Comparison of ENCODE assay signal across 16 mouse cellular contexts in genomic region chr2:173053846-173054245, GRCm38 (mm10). TPM values are rescaled to one million over a fixed set of nuclear protein-coding genes. Genes with fewer than 3 reads are reported as not detected.
DNase-seq lines count a peak whose midpoint lies in the region; ATAC-seq and TF ChIP-seq lines count a peak whose summit lies in the region.
"Had no signal": no experiment of that assay in that cellular context is flagged by ENCODE, and none has a peak within 500 bp of the region (broad histone marks: within the 10 kb centered on the region; RNA-seq: fewer than 3 reads in every experiment).

No protein-coding gene starts in this region.

- DNase-seq in neural tube, embryonic 11.5 days (ENCODE audit: low spot score) = peak; percentile 2
- DNase-seq in induced T-regulatory cell, adult 2 months (ENCODE audit: low read depth) = peak; percentile 85
- peak; percentile 48 to 67 for DNase-seq in spleen, postnatal 4 days (ENCODE audit: low spot score in 2 of 2)
- no peak for DNase-seq in frontal cortex, postnatal 25 days (ENCODE audit: low spot score in 2 of 2)
- DNase-seq: adrenal gland, postnatal 25 days; liver; lung, embryonic 14.5 days had no signal

- H3K4me3 ChIP-seq in neural tube, embryonic 11.5 days (ENCODE audit: low read depth, low read length) = no peak overlapping the region
- H3K4me3 ChIP-seq in neural tube, embryonic 15.5 days (replicated peaks) = no peak overlapping the region
- no peak overlapping the region for H3K4me3 ChIP-seq in intestine, postnatal 0 days (ENCODE audit: low read depth, low read length)
- no peak overlapping the region for H3K4me3 ChIP-seq in liver, embryonic 12.5 days
- H3K4me3 ChIP-seq: embryonic facial prominence, embryonic 13.5 days; forebrain, embryonic 10.5 days; heart, embryonic 15.5 days; midbrain, embryonic 10.5 days; myocyte had no signal

- ATAC-seq in neural tube, embryonic 11.5 days (ENCODE audit: insufficient read depth, low FRiP score, low TSS enrichment) = no peak
- no peak for ATAC-seq in neural tube, embryonic 15.5 days (ENCODE audit: low FRiP score)
- ATAC-seq in intestine, postnatal 0 days = no peak
- no peak for ATAC-seq in liver, embryonic 12.5 days
- ATAC-seq: hindbrain, embryonic 16.5 days had no signal

- no peak overlapping the region for H3K4me2 ChIP-seq in neural tube, embryonic 11.5 days (ENCODE audit: low read depth)
- H3K4me2 ChIP-seq in neural tube, embryonic 15.5 days = no peak overlapping the region
- no peak overlapping the region for H3K4me2 ChIP-seq in intestine, postnatal 0 days (replicated peaks; ENCODE audit: low read depth)
- no peak overlapping the region for H3K4me2 ChIP-seq in liver, embryonic 12.5 days
- H3K4me2 ChIP-seq: embryonic facial prominence, embryonic 13.5 days; heart, embryonic 15.5 days; lung, embryonic 14.5 days had no signal

- H3K27ac ChIP-seq in neural tube, embryonic 11.5 days (ENCODE audit: low read depth, low read length) = no peak overlapping the region
- H3K27ac ChIP-seq in neural tube, embryonic 15.5 days (replicated peaks) = no peak overlapping the region
- no peak overlapping the region for H3K27ac ChIP-seq in intestine, postnatal 0 days (ENCODE audit: low read depth, low read length)
- H3K27ac ChIP-seq in liver, embryonic 12.5 days = no peak overlapping the region
- H3K27ac ChIP-seq: embryonic facial prominence, embryonic 13.5 days; forebrain, embryonic 10.5 days; midbrain, embryonic 10.5 days had no signal

- no peaks in the 10 kb centered on the region for H3K36me3 ChIP-seq in neural tube, embryonic 11.5 days (ENCODE audit: control insufficient read depth, insufficient read depth, low read length)
- H3K36me3 ChIP-seq in neural tube, embryonic 15.5 days = no peaks in the 10 kb centered on the region
- no peaks in the 10 kb centered on the region for H3K36me3 ChIP-seq in intestine, postnatal 0 days (ENCODE audit: control insufficient read depth, insufficient read depth)
- no peaks in the 10 kb centered on the region for H3K36me3 ChIP-seq in liver, embryonic 12.5 days
- H3K36me3 ChIP-seq: embryonic facial prominence, embryonic 13.5 days; forebrain, embryonic 10.5 days; heart, embryonic 15.5 days; midbrain, embryonic 10.5 days had no signal

- no peaks in the 10 kb centered on the region for H3K27me3 ChIP-seq in neural tube, embryonic 11.5 days (ENCODE audit: control insufficient read depth, insufficient read depth, low read length)
- H3K27me3 ChIP-seq in neural tube, embryonic 15.5 days (replicated peaks) = no peaks in the 10 kb centered on the region
- no peaks in the 10 kb centered on the region for H3K27me3 ChIP-seq in intestine, postnatal 0 days (replicated peaks; ENCODE audit: control insufficient read depth, insufficient read depth, low read length)
- no peaks in the 10 kb centered on the region for H3K27me3 ChIP-seq in liver, embryonic 12.5 days (replicated peaks)
- H3K27me3 ChIP-seq: embryonic facial prominence, embryonic 13.5 days; heart, embryonic 15.5 days had no signal

- 75% methylated on average over 6 of the region's 6 CpGs for WGBS in neural tube, embryonic 11.5 days
- WGBS in neural tube, embryonic 15.5 days = 86% methylated on average over 6 of the region's 6 CpGs
- 75% methylated on average over 6 of the region's 6 CpGs for WGBS in intestine, postnatal 0 days
- 48% methylated on average over 6 of the region's 6 CpGs for WGBS in liver, embryonic 12.5 days (ENCODE audit: insufficient replicate concordance)

- TF ChIP-seq CTCF in intestine, postnatal 0 days (IDR thresholded peaks at IDR 0.05; ENCODE audit: low read depth) = no peak

- H3K4me1 ChIP-seq in neural tube, embryonic 11.5 days (ENCODE audit: control insufficient read depth, insufficient read depth, low read length) = no peaks in the 10 kb centered on the region
- no peaks in the 10 kb centered on the region for H3K4me1 ChIP-seq in neural tube, embryonic 15.5 days
- peaks cover 9% of the 10 kb centered on the region; the same call in 1 of the 2 replicates for H3K4me1 ChIP-seq in intestine, postnatal 0 days (replicated peaks; ENCODE audit: control insufficient read depth, insufficient read depth, low read length)
- H3K4me1 ChIP-seq in liver, embryonic 12.5 days = peaks cover 57% of the 10 kb centered on the region

- no peak overlapping the region for H3K9ac ChIP-seq in neural tube, embryonic 11.5 days (ENCODE audit: low read length)
- no peak overlapping the region for H3K9ac ChIP-seq in neural tube, embryonic 15.5 days (replicated peaks)
- no peak overlapping the region for H3K9ac ChIP-seq in intestine, postnatal 0 days (ENCODE audit: low read depth, low read length)
- no peak overlapping the region for H3K9ac ChIP-seq in liver, embryonic 12.5 days
- H3K9ac ChIP-seq: embryonic facial prominence, embryonic 13.5 days; heart, embryonic 15.5 days; lung, embryonic 14.5 days had no signal

- no peaks in the 10 kb centered on the region for H3K9me3 ChIP-seq in neural tube, embryonic 11.5 days (ENCODE audit: control insufficient read depth, low read length)
- no peaks in the 10 kb centered on the region for H3K9me3 ChIP-seq in neural tube, embryonic 15.5 days (replicated peaks)
- H3K9me3 ChIP-seq in intestine, postnatal 0 days (ENCODE audit: control insufficient read depth) = no peaks in the 10 kb centered on the region
- H3K9me3 ChIP-seq in liver, embryonic 12.5 days (replicated peaks) = no peaks in the 10 kb centered on the region
- H3K9me3 ChIP-seq: embryonic facial prominence, embryonic 13.5 days; forebrain, embryonic 10.5 days; heart, embryonic 15.5 days; midbrain, embryonic 10.5 days had no signal

RNA-seq across cellular contexts. Expression of gene Rbm38, which starts 33.5 kb away (rescaled TPM):
- 73.6 and 74.2 TPM in 2 replicates for polyA plus RNA-seq in neural tube, embryonic 11.5 days (2014; fragmentation: Nextera tagmentation; extraction: Ambion mirVana)
- polyA plus RNA-seq in neural tube, embryonic 15.5 days (2015; fragmentation: Nextera tagmentation; extraction: Ambion mirVana) = 11.5 and 22.7 TPM in 2 replicates
- polyA plus RNA-seq in intestine, postnatal 0 days (2015; fragmentation: Nextera tagmentation; extraction: Ambion mirVana) = 39.0 and 39.8 TPM in 2 replicates
- 305 and 313 TPM in 2 replicates for polyA plus RNA-seq in liver, embryonic 12.5 days (2016; fragmentation: Nextera tagmentation; extraction: Ambion mirVana)

RNA-seq across cellular contexts. Expression of gene Rae1, which starts 53.9 kb away (rescaled TPM):
- polyA plus RNA-seq in neural tube, embryonic 11.5 days (2014; fragmentation: Nextera tagmentation; extraction: Ambion mirVana) = 137 and 140 TPM in 2 replicates
- 109 and 117 TPM in 2 replicates for polyA plus RNA-seq in neural tube, embryonic 15.5 days (2015; fragmentation: Nextera tagmentation; extraction: Ambion mirVana)
- polyA plus RNA-seq in intestine, postnatal 0 days (2015; fragmentation: Nextera tagmentation; extraction: Ambion mirVana) = 62.8 and 63.5 TPM in 2 replicates
- polyA plus RNA-seq in liver, embryonic 12.5 days (2016; fragmentation: Nextera tagmentation; extraction: Ambion mirVana) = 117 and 119 TPM in 2 replicates

Comparison
In these comparisons a context has a peak if more than half of its experiments do, and no peak if none do; other contexts are left out.
1. DNase-seq: peak in neural tube, embryonic 11.5 days (single experiment), induced T-regulatory cell, adult 2 months (single experiment) and spleen, postnatal 4 days (2 of 2); none in frontal cortex, postnatal 25 days (0 of 2).